Mouse (Mus musculus): Measurements from ENCODE around the gene Zfp112.

- no peak for TF ChIP-seq CTCF (IDR thresholded peaks at IDR 0.05; ENCODE audit: extremely low read depth, insufficient read depth, low read length)
- TF ChIP-seq POLR2A (IDR thresholded peaks at IDR 0.05; ENCODE audit: extremely low read depth, insufficient read depth, low read length) = no peak
Measured at GRCm38 (mm10) chr7:24110839-24111238, 1.3 kb upstream of the Zfp112 start.

Measured in cortical plate, adult 2 months (tissue).